Mouse (Mus musculus): ENCODE measurements around the gene 1700020A23Rik. TPM values are rescaled to one million over a fixed set of nuclear protein-coding genes. Genes with fewer than 3 reads are reported as not detected.
"Not testable (repeated sequence)": the region's sequence is repeated elsewhere in the genome, so short reads cannot be mapped to it uniquely, and the experiment has no call there.

1700020A23Rik gene
- total RNA-seq (2021), result not detected
- long read RNA-seq, result 0 reads

GRCm38 (mm10) chr2:130404939-130405338, at the start of gene 1700020A23Rik, which contains the start of gene Gm28372:
Gene 1700020A23Rik, plus strand, starts transcription at chr2:130405259.
Gene Gm28372, plus strand, starts transcription at chr2:130405239.
- no peak for DNase-seq (ENCODE audit: low spot score in 2 of 2)

GRCm38 (mm10) chr2:130357551-130357950, 47.5 kb upstream of the 1700020A23Rik start:
- DNase-seq (ENCODE audit: low spot score in 2 of 2), result no peak

GRCm38 (mm10) chr2:130358852-130359251, 46.2 kb upstream of the 1700020A23Rik start:
- DNase-seq (ENCODE audit: low spot score in 2 of 2), result no peak

GRCm38 (mm10) chr2:130362511-130363026, 42.5 kb upstream of the 1700020A23Rik start:
- DNase-seq (ENCODE audit: low spot score in 2 of 2), result peak in 1 of 2 experiments; percentile 59

GRCm38 (mm10) chr2:130365211-130366094, 39.6 kb upstream of the 1700020A23Rik start:
- DNase-seq (ENCODE audit: low spot score in 2 of 2), result no peak

GRCm38 (mm10) chr2:130367386-130367785, 37.7 kb upstream of the 1700020A23Rik start:
- no peak for DNase-seq (ENCODE audit: low spot score in 2 of 2)

- not testable (repeated sequence) for DNase-seq (ENCODE audit: low spot score in 2 of 2)
Measured at GRCm38 (mm10) chr2:130373026-130373425, 32.0 kb upstream of the 1700020A23Rik start.

GRCm38 (mm10) chr2:130374951-130375350, 30.1 kb upstream of the 1700020A23Rik start:
- no peak for DNase-seq (ENCODE audit: low spot score in 2 of 2)

- DNase-seq (ENCODE audit: low spot score in 2 of 2), result no peak
Measured at GRCm38 (mm10) chr2:130383205-130383604, 21.9 kb upstream of the 1700020A23Rik start.

- no peak for DNase-seq (ENCODE audit: low spot score in 2 of 2)
Measured at GRCm38 (mm10) chr2:130383895-130384294, 21.2 kb upstream of the 1700020A23Rik start.

GRCm38 (mm10) chr2:130386212-130386611, 18.8 kb upstream of the 1700020A23Rik start:
- no peak for DNase-seq (ENCODE audit: low spot score in 2 of 2)

GRCm38 (mm10) chr2:130388796-130389195, 16.3 kb upstream of the 1700020A23Rik start:
- no peak for DNase-seq (ENCODE audit: low spot score in 2 of 2)

- DNase-seq (ENCODE audit: low spot score in 2 of 2), result no peak
Measured at GRCm38 (mm10) chr2:130390993-130391625, 13.9 kb upstream of the 1700020A23Rik start.

GRCm38 (mm10) chr2:130392836-130393235, 12.2 kb upstream of the 1700020A23Rik start:
- no peak for DNase-seq (ENCODE audit: low spot score in 2 of 2)

- DNase-seq (ENCODE audit: low spot score in 2 of 2), result no peak
Measured at GRCm38 (mm10) chr2:130395696-130396095, 9.4 kb upstream of the 1700020A23Rik start.

GRCm38 (mm10) chr2:130397186-130397985, 7.7 kb upstream of the 1700020A23Rik start, which contains the start of gene Cpxm1:
Gene Cpxm1, minus strand, starts transcription at chr2:130397574.
- DNase-seq (ENCODE audit: low spot score in 2 of 2), result no peak

GRCm38 (mm10) chr2:130398091-130398490, 7.0 kb upstream of the 1700020A23Rik start:
- peak in 1 of 2 experiments; percentile 50 for DNase-seq (ENCODE audit: low spot score in 2 of 2)

GRCm38 (mm10) chr2:130400046-130400445, 5.0 kb upstream of the 1700020A23Rik start:
- DNase-seq (ENCODE audit: low spot score in 2 of 2), result no peak

- DNase-seq (ENCODE audit: low spot score in 2 of 2), result no peak
Measured at GRCm38 (mm10) chr2:130401891-130402290, 3.2 kb upstream of the 1700020A23Rik start.

GRCm38 (mm10) chr2:130406178-130406577, 1.1 kb downstream of the 1700020A23Rik start, which contains the start of gene Tmem239:
Gene Tmem239, plus strand, starts transcription at chr2:130406478.
- DNase-seq (ENCODE audit: low spot score in 2 of 2), result no peak

- DNase-seq (ENCODE audit: low spot score in 2 of 2), result no peak
Measured at GRCm38 (mm10) chr2:130408194-130408593, 3.1 kb downstream of the 1700020A23Rik start.
